Mouse (Mus musculus) small intestine, adult 2 months (tissue): ENCODE measurements around the gene Pcsk7.

Experiments used
- CTCF ChIP-seq: fragments of 200-500 bp; IDR thresholded peaks from 2 replicates; pipeline ENCODE4 v1.5.1; 2012; ENCODE audit warnings: low read depth, mild to moderate bottlenecking, control low read depth, inconsistent platforms, low read length, moderate library complexity, mixed read lengths; ENCODE audit not compliant: insufficient replicate concordance, insufficient read length; ENCODE audit errors: extremely low read depth
- POLR2A ChIP-seq: fragments of 200-500 bp; IDR thresholded peaks from 2 replicates; pipeline ENCODE4 v1.6.1; 2012; ENCODE audit warnings: low read depth, mild to moderate bottlenecking, control low read depth, inconsistent platforms, low read length, moderate library complexity

- TF ChIP-seq CTCF = no peak
- TF ChIP-seq POLR2A = no peak
Observed at GRCm38 (mm10) chr9:45946872-45947183, 40.5 kb downstream of the Pcsk7 start.
